Comparison of ENCODE assay signal across 15 mouse cellular contexts in genomic region chr12:117361826-117362225, GRCm38 (mm10).
"Had no signal": no experiment of that assay in that cellular context is flagged by ENCODE, and none has a peak within 500 bp of the region (broad histone marks: within the 10 kb centered on the region; RNA-seq: fewer than 3 reads in every experiment).

No protein-coding gene starts in this region.

- H3K27me3 ChIP-seq: limb, embryonic 15.5 days; neural tube, embryonic 15.5 days had no signal

- H3K9me3 ChIP-seq: limb, embryonic 15.5 days; liver, embryonic 12.5 days; megakaryocyte, embryonic 14.5 days; neural tube, embryonic 15.5 days had no signal

- ATAC-seq: liver, embryonic 12.5 days had no signal

- H3K36me3 ChIP-seq: limb, embryonic 15.5 days; liver, embryonic 12.5 days; neural tube, embryonic 15.5 days had no signal

- H3K4me2 ChIP-seq: limb, embryonic 15.5 days; liver, embryonic 12.5 days; lung, embryonic 14.5 days; neural tube, embryonic 15.5 days had no signal

- H3K27ac ChIP-seq: kidney, postnatal 0 days; limb, embryonic 15.5 days; liver, embryonic 12.5 days; macrophage; neural tube, embryonic 15.5 days had no signal

- H3K4me1 ChIP-seq: limb, embryonic 15.5 days; liver, embryonic 12.5 days; megakaryocyte, embryonic 14.5 days; neural tube, embryonic 15.5 days had no signal

- H3K9ac ChIP-seq: limb, embryonic 15.5 days; liver, embryonic 12.5 days; lung, embryonic 14.5 days; neural tube, embryonic 15.5 days had no signal

- H3K4me3 ChIP-seq: limb, embryonic 15.5 days; liver, embryonic 12.5 days; megakaryocyte, embryonic 14.5 days; myocyte; neural tube, embryonic 15.5 days had no signal

- DNase-seq: kidney, postnatal 36 days; layer of hippocampus, adult 9-11 months; layer of hippocampus, postnatal 36 days; lung, embryonic 14.5 days; lung, postnatal 10 days; right cerebral cortex, adult 18-20 months; right cerebral cortex, postnatal 25 days; thymus, postnatal 4 days had no signal
